Mouse (Mus musculus) ovary, adult 18-20 months (tissue): ENCODE measurements at regions not wholly inside any gene's neighbourhood (a gene's known extent, or its start where the extent isn't known, plus 50 kb on each side); places are given as distances from the start of the nearest gene placed in this dataset.

ENCODE experiments used
- DNase-seq: peaks from one replicate; pipeline ENCODE4 v3.0.0; 2022; ENCODE audit warnings: low spot score, mixed read lengths

DNA sequence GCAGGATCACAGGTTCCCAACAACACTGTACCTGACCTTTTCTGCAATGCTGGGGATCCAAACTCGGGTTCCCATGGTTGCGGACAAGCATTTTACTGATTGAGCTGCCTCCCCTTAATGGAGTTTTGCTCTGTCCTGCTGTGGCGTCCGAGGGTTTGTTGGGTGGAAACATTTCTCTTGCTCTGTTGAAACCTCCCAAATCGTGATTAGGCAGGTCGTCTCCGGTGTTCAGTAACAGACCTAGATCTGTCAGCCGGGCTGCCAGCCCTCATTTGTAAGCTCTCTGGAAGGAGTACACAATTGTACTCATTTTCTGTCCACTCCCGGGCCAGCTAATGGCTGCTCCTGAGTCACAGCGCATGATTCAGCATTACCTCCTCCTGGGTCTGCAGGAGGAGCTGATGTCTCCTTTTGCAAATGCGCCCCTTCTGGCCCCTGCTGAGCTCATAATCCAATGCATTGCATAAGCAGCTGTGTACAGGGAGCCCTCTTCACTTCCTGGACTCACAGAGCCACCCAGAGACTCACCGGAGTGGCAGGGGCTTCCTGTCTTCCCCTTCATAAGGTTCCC is 49.8 kb upstream of the Sipa1l2 start:
- DNase-seq: peak; percentile 28
